Mouse (Mus musculus) frontal cortex, adult 2 months (tissue): ENCODE results near the gene Crim1. TPM values are rescaled to one million over a fixed set of nuclear protein-coding genes. Genes with fewer than 3 reads are reported as not detected.

Experiments
- DNase-seq, 2 experiments: peaks; one replicate each; pipeline ENCODE4 v3.0.0; 2022; ENCODE audit warnings: low spot score in 1 of 2; ENCODE audit errors: extremely low spot score in 1 of 2
- polyA plus RNA-seq: library from polyadenylated mRNA; depleted of rRNA; stranded (reverse); fragments of >200 nt; gene quantifications from 2 replicates; pipeline ENCODE4 v1.2.3, GENCODE M21; 2012; rRNA removed

Crim1 gene
- polyA plus RNA-seq: 23.7 and 33.3 TPM in 2 replicates

DNA sequence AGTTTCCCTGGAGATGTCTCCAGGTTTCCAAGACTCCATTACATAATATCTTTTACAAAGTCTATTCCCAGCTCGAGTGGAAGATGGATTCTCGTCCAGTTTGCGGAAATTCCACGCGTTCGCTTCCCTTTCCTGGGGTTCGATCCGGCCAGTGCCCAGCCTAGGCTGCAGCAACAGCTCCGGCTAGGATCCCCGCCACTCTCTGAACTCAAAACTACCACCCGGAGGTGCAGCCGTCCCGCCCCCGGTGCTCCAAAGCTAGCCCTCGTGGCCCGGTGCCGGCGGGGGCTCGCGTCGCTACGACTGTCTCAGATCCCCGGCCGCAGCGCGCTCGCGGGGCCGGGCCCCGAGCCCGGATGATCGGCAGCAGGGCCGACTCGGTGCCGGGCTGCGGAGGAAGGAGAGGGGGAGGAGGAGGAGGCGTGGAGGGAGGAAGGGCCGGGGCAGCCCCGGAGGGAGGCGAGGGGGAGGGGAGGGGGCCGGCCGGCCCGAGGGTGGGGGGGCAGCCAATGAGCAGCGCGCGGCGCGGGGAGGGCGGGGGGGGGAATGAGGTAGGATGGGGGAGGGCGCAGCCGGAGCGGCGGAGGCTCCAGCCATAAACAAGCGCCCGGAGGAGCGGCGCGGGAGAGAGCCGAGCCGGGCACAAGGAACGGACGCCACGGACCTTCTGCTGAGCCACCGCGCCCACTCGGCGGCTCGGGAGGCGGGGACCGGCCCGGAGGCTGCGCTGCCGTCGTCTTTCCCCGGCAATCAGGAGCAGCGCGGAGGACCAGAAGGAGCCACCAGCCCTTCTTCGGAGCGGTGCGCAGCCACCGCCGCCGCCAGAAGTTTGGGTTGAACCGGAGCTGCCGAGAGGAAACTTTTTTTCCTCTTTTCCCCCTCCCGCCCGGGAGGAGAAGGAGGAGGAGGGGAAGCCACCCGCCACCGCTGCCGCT, at the start of gene Crim1:
Crim1 (plus strand) TSS at position 623 of the 935 bp plus-strand sequence.
- DNase-seq: peak in 1 of 2 experiments; percentile 57

- no peak for DNase-seq
Measured at GRCm38 (mm10) chr17:78151479-78152282, 48.4 kb upstream of the Crim1 start.

DNA sequence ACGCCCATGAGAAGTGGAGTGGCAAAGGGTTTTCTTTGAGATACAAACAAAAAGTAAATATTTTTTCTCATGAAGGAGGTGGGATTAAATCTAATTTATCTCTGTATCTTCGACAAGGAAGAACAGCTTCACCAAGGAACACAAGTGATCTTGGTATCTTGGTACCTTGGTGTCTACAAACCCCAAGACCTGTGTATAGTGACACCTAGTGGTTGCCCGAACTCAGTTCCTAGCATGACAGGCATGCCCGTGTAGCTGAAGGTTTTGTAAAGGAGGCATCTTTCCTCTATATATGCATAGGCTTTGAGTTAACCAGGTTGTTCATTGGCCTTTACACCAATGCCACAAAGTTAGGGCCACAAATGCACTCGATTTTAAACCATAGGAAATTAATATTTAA, 36.8 kb upstream of the Crim1 start:
- peak; percentile 53 to 90 for DNase-seq

- no peak for DNase-seq
Measured at GRCm38 (mm10) chr17:78163724-78164236, 36.3 kb upstream of the Crim1 start.

GRCm38 (mm10) chr17:78165855-78166254, 34.2 kb upstream of the Crim1 start:
- no peak for DNase-seq

DNA sequence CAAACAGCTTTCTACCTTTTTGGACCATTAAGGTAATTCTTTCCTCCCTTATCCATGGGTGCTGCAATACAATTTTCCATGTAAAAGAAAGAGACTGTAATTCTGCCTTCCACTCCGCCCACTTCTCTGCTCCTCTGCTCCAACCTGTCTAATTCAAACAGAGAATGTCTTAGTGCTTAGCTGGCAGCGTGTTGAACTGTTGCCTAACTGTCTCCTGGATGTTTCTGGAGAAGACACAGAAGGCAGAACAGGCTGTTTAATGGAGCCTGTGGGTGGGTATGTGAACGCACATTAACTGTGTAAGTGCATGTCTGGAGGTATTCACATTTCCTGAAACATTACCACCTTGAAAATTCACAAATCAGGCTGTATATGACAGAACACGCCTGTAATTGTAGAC, 33.5 kb upstream of the Crim1 start:
- DNase-seq: peak; percentile 36 to 48

DNA sequence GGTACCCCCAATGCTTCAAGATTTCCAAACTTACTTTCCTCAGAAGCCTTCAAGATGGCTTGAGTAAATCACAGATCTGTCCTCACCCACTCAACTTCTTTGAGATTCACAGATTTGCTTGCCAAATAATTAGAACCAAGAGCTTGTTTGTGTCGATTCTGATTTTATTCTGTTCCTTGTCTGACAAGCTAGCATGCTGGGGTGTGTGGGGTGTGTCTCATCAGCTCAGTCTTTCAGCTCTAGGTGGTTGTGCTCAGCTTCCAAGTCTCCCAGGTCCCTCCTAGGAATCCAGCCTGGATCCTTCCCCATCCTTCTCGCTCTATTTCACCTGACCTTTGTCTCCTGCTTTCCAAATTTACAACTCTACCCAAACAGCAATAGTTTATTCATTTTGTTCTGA, 27.7 kb upstream of the Crim1 start:
- peak in 1 of 2 experiments; percentile 8 for DNase-seq

- no peak for DNase-seq
Measured at GRCm38 (mm10) chr17:78180766-78181165, 19.3 kb upstream of the Crim1 start.

DNA sequence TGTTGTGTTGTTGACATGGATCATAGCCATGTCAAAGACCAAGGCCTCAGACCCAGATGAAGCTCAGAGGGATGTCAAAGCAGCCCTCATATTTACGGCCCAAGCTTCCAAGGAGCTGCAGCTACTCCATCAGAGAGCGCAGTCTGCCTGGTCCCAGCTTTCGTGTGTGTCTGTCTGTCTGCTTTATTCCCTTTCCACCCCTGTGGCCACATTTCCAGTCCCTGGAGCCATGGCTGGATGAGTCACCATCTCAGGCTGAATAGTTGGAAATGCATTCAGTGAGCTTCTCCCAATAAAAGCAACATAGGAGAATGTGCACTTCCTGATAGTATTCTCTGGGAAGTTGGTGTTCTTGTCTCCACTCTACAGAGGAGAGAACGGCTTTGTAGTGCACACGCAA, 3.9 kb upstream of the Crim1 start:
- DNase-seq: no peak

DNA sequence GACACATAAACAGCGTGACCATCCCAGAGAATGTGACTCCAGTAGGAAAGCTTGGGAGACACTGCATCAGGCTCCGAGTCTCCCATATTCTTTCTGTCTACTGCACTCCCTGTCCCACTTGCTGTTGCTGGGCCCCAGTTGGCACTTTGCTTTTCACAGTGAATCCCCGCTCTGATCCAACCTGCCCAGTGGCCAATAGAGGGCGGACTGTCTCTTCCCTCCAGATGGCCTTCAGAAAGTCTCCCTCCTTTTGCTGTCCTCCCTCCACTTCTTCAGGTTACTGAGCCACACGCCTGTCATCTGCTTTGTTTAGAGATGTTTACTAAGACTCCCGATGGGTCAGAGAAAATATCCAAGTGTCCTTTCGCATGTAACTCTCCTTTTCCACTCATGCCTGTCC, 2.9 kb upstream of the Crim1 start:
- DNase-seq: peak in 1 of 2 experiments; percentile 57

DNA sequence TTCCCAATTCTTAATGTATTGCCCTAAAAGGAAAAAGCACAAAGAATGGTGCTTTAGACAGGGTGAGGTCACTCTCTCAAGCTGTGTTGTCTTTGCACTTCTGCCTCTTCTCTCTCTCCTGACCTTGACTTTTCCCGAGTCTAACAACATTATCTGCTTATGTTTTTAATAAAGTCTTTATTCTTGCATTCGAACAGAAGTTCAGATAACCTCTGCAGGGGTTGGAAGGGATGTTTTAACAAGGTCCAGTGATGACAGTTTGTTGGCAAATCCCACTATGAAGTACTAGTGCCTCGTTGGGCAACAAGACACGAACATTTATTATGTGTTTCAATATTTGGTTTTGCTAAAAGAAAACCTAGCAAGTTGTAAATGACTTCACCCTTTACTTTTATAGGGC, 1.9 kb upstream of the Crim1 start:
- no peak for DNase-seq

DNA sequence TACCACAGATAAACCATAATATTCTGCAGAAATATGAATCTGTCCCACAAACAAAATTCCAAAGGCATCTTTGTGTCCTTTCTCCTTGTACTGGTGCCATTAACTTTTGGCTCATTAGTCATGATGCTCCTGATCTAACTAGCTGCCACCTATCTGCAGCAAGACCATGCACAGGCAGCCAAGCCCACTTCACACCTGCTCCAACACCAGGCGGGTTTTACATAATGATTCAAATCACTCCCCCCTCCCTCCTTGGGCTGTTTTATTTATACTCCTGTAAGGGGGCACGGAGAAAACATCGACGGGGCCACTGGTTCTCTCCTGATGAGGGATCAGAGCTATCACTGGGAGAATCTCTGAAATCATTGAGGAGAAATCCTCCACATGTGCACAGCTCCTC, 1.2 kb upstream of the Crim1 start:
- no peak for DNase-seq

- no peak for DNase-seq
Measured at GRCm38 (mm10) chr17:78199231-78199625, 820 bp upstream of the Crim1 start.

- peak in 1 of 2 experiments; percentile 49 for DNase-seq
Measured at GRCm38 (mm10) chr17:78200561-78201220, 643 bp downstream of the Crim1 start.

DNA sequence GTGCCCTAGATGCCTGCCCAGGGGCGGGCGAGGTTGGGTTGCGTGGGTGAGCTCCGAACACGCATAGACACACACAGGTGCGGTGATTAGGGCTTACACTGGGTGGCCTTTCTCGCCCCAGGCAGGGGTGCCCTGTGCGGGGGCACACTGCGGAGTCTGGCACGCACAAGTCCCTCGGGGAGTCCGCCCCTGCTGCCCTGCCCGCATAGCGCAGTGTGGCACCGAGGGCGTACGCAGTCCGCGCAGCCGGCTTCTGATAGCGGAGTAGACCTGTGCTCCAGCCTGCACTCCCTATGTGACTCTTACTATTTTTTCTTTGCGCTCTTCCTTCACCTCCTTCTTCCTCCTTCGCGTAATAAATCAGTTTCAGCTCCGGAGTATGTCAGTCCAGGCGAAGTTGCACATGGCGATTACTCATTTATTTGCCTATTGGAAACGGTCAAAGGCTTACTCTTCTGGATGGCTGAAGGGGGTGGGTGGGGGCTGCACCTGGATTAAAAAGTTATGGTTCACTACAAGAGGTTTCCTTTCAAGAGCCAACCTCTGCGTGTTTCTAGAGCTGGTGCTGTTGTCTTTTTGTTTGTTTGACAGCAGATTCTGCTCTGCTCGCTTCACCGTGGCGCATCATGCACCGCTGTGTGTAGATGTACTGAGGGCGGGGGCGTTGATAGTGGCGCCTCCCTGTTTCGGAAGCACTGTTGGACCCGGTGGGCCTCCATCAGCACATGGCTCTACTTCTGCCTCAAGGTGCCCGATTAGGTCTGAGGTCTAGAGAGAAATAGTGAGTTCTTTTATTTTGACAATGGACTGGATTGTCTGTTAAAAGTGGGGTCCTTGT, 1.4 kb downstream of the Crim1 start:
- no peak for DNase-seq

DNA sequence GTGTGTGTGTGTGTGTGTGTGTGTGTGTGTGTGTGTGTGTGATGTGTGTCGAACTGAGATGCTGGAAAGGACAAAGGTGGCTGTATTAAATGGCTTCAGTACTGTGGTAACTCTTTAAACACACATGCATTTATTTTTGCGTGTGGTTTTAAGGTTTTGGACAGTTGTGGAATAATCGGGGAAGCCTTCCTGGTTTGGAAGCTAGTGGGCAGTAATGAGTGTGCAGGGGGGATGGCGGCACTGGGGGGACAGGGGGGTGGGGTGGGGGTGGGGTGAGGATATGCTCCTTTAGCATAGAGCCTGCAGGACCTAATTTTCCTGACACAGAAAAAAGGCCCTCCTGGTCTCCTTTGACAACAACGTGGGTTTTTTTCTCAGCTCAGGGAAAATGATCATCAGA, 2.2 kb downstream of the Crim1 start:
- DNase-seq: no peak

DNA sequence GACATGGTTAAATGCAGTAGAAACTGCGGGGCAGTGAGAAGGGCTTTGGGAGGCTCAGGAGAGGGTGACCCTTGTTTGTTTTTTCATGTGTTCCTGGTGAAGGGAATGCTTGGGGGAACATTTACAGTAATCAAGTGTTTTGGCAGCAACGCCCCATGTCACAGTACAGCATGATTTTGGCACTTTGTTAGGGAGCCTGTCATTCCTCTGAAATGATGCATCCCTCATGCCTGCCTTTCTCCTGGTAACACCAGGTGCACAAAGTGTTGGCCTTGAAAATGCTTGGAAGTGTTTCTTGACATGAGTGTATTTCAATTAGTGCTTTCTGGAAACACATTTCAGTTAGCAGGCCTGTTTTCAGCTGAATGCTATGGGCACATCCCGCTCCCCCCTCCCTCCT, 2.7 kb downstream of the Crim1 start:
- DNase-seq: no peak

DNA sequence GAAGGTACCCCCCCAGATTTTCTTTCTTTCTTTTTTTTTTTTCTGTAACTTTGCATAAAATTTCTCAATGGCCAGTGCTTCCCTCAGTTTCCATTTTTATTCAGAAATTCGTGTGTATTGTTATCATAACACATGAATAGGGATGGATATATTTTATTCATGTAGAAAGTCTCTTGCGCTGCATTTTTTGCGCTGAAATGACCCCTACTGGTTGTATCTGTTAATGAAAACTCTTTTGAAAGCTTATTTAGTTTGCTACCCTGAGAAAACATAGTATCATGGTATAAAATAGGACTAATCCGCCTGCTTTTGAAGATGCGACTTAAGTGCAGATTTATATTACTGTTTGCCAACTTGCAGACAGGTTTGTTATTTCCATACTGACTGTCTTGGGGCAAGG, 3.4 kb downstream of the Crim1 start:
- peak in 1 of 2 experiments; percentile 66 for DNase-seq

- peak in 1 of 2 experiments; percentile 50 for DNase-seq
Measured at GRCm38 (mm10) chr17:78206421-78206820, 6.4 kb downstream of the Crim1 start.

DNA sequence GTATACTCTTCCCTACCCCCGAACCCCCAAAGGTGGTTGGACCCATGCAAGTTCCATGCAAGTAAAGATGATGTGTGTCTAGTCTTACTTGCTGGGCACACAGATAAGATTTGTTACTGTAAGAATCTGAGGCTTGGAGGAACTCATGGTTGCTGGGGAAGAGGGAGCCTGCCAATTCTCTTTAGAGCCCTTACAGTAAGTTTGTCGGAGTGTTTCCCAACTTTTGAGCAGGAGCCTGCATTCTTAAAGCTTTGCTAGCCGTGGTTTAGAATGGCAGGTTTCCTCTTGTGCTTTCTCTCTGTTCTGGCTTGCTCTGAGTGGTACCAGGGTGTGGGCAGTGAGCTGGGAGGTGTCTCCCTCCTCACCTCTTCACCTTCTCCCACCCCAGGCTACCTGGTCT, 7.2 kb downstream of the Crim1 start:
- DNase-seq: no peak
